Mouse (Mus musculus) kidney, embryonic 14.5 days (tissue): ENCODE measurements at regions not wholly inside any gene's neighbourhood (a gene's known extent, or its start where the extent isn't known, plus 50 kb on each side); places are given as distances from the start of the nearest gene placed in this dataset.

Source experiments
- ATAC-seq: fragments of 200-750 bp; cut with Nextera tagmentation; 2 replicates; pipeline ENCODE4 v1.8.0; 2017; ENCODE audit warnings: moderate number of reproducible peaks, mild to moderate bottlenecking, moderate TSS enrichment, moderate library complexity; ENCODE audit not compliant: low FRiP score, low TSS enrichment
- H3K27ac ChIP-seq: fragments of 300-500 bp; sonication (generic); 2 replicates; pipeline ENCODE4 v1.5.1; 2014; ENCODE audit warnings: low read depth, mild to moderate bottlenecking, low read length, moderate library complexity, mixed read lengths
- H3K27me3 ChIP-seq: fragments of 300-500 bp; sonication (generic); 2 replicates; pipeline ENCODE4 v1.6.1; 2014; ENCODE audit warnings: mild to moderate bottlenecking, low read length; ENCODE audit not compliant: control insufficient read depth, insufficient read depth
- H3K36me3 ChIP-seq: fragments of 300-500 bp; sonication (generic); 2 replicates; pipeline ENCODE4 v1.6.1; 2014; ENCODE audit warnings: low read length, mixed read lengths; ENCODE audit not compliant: control insufficient read depth, insufficient read depth
- H3K4me1 ChIP-seq: fragments of 300-500 bp; sonication (generic); 2 replicates; pipeline ENCODE4 v1.6.1; 2014; ENCODE audit warnings: low read length, mixed read lengths; ENCODE audit not compliant: control insufficient read depth, insufficient read depth
- H3K4me2 ChIP-seq: fragments of 300-500 bp; sonication (generic); replicated peaks from 2 replicates; pipeline ENCODE4 v1.6.1; 2014; ENCODE audit warnings: low read depth, mild to moderate bottlenecking, low read length
- H3K4me3 ChIP-seq: fragments of 300-500 bp; sonication (generic); 2 replicates; pipeline ENCODE4 v1.5.1; 2014; ENCODE audit warnings: mild to moderate bottlenecking, low read length
- H3K9ac ChIP-seq: fragments of 300-500 bp; sonication (generic); 2 replicates; pipeline ENCODE4 v1.6.1; 2014; ENCODE audit warnings: low read depth, mild to moderate bottlenecking, low read length, moderate library complexity
- H3K9me3 ChIP-seq: fragments of 300-500 bp; sonication (generic); 2 replicates; pipeline ENCODE4 v1.6.1; 2016; ENCODE audit warnings: low read length; ENCODE audit not compliant: control insufficient read depth
- WGBS: fragments of 180-500 bp; shearing (Covaris S2); extraction: QIAGEN DNeasy Blood & Tissue Kit; methylation state at CpG from one replicate; pipeline ENCODE4 v1.1.7; 2014; 5-methylcytosine and 5-hydroxymethylcytosine counted together

DNA sequence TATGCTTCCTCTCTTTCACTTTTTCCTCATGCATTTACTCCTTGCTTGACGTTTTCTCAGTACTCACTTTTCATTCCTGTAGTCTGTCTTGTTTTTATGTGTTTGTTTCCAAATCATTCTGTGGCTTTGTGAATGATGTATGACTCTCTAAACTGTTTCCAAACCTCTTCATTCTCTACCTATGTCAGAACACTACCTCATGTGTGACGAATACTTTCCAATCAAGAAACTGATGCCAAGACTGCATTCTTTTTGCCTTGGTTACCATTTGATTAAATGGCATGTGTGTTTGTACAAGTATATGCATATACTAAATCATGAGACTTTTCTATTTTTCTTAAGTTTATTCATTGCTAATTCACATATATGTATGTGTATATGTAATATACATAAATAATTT, 1238.7 kb upstream of the Gm7489 start:
- 73% methylated on average over 2 of the region's 2 CpGs for WGBS
- Histone ChIP-seq H3K4me1 (no peaks in the 10 kb centered on the region), H3K9ac (no peak overlapping the region), H3K9me3 (no peaks in the 10 kb centered on the region), H3K4me2 (no peak overlapping the region), H3K36me3 (no peaks in the 10 kb centered on the region), H3K4me3 (no peak overlapping the region), H3K27me3 (no peaks in the 10 kb centered on the region), H3K27ac (no peak overlapping the region)
- ATAC-seq: no peak

GRCm38 (mm10) chr15:52657916-52658315, 1226.8 kb upstream of the Gm7489 start:
- Histone ChIP-seq H3K36me3 (no peaks in the 10 kb centered on the region), H3K9me3 (no peaks in the 10 kb centered on the region), H3K4me2 (no peak overlapping the region), H3K27ac (no peak overlapping the region), H3K4me3 (no peak overlapping the region), H3K4me1 (no peaks in the 10 kb centered on the region), H3K9ac (no peak overlapping the region), H3K27me3 (no peaks in the 10 kb centered on the region)
- no peak for ATAC-seq
